Mouse (Mus musculus): ENCODE results near the gene Gm3371. TPM values are rescaled to one million over a fixed set of nuclear protein-coding genes. Genes with fewer than 3 reads are reported as not detected.
"Not testable (repeated sequence)": the region's sequence is repeated elsewhere in the genome, so short reads cannot be mapped to it uniquely, and the experiment has no call there.

The Gm3371 gene
- not detected in 2 replicates for polyA plus RNA-seq (2015; fragmentation: Nextera tagmentation; extraction: Ambion mirVana)

DNA sequence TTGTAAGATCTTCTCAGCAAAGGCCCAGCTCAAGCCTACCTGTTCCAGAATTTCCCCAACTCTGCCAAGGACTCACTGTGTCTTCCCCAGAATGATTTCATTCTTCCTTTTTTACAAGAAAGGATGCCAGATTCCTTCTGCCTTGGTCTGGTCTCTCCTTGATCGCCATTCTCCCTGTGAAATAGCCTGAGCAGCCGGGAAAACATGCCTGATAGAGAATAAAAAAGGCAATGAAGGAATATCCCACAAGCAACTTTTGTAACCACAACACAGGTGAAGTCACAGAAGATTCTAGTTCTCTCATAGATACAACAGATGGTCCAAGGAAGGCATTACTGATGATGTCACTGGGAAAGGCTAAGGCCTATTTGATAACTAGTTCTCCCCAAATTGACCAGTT, at the start of gene Gm3371:
Gene Gm3371 (minus strand): TSS at position 101 of the 400 bp plus-strand sequence.
- not testable (repeated sequence) for H3K4me1 ChIP-seq (replicated peaks); H3K4me3 ChIP-seq; H3K9ac ChIP-seq; H3K9me3 ChIP-seq; H3K27ac ChIP-seq; H3K36me3 ChIP-seq; ATAC-seq (ENCODE audit: low FRiP score); H3K4me2 ChIP-seq; H3K27me3 ChIP-seq
- no CpG with 5 or more reads among the region's 2 CpGs for WGBS

- H3K27ac ChIP-seq; H3K4me3 ChIP-seq; H3K9me3 ChIP-seq; H3K4me1 ChIP-seq (replicated peaks); H3K27me3 ChIP-seq; H3K4me2 ChIP-seq; H3K9ac ChIP-seq; ATAC-seq (ENCODE audit: low FRiP score); H3K36me3 ChIP-seq: not testable (repeated sequence)
- WGBS = 89% methylated on average over 3 of the region's 3 CpGs
Observed at GRCm38 (mm10) chr14:44433335-44433734, 22.8 kb upstream of the Gm3371 start, which contains the start of gene Gm8232. TSS of gene Gm8232 (plus strand) at chr14:44433635.

DNA sequence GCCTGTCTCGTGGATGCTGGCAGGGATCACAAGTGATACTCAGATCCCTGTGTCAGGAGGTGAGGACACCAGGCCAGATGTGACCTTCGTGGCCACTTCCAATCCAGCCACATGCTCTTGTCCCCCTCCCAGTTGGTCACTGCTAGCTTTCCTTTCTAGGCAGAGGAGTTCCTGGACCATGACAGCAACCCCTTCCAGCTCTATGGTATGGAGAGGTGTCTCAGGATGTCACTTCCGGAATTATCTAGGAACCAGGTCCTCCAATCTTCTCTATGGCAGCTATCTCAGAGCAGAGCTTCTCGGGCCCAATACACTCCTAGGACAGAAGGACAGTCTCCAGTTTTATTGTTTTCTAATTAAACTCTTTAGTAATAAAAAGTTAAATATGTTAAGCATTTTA, 26.3 kb downstream of the Gm3371 start:
- H3K27me3 ChIP-seq; H3K4me3 ChIP-seq; H3K4me1 ChIP-seq (replicated peaks); H3K9ac ChIP-seq; H3K9me3 ChIP-seq; ATAC-seq (ENCODE audit: low FRiP score); H3K4me2 ChIP-seq; H3K36me3 ChIP-seq; H3K27ac ChIP-seq: not testable (repeated sequence)
- 83% methylated on average over 4 of the region's 4 CpGs for WGBS

DNA sequence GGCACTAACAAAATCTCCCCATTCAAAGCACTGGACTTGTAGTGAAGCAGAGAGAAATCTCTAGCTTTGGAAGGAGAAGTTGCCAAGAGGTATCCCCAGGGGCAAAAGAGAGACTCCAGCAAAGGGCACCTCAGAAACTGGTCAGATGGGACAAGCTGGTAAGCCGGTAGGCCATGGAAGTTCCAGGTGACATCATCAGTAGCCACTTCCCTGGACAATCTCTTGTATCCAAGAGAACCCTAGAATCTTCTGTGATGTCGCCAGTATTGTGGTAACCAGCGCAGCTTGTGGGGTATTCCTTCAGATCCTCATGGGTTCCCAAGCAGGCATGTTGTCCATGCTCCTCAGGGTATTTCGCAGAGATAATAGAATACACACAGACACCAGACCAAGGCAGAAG, 45.4 kb downstream of the Gm3371 start, which contains the start of gene Gm8229:
Gene Gm8229 (plus strand): TSS at position 301 of the 400 bp plus-strand sequence.
- not testable (repeated sequence) for H3K4me1 ChIP-seq (replicated peaks); H3K9me3 ChIP-seq; H3K4me2 ChIP-seq; H3K9ac ChIP-seq; H3K36me3 ChIP-seq; ATAC-seq (ENCODE audit: low FRiP score); H3K4me3 ChIP-seq; H3K27ac ChIP-seq; H3K27me3 ChIP-seq
- WGBS = 97% methylated on average over 4 of the region's 4 CpGs

GRCm38 (mm10) chr14:44362301-44362700, 48.2 kb downstream of the Gm3371 start:
- H3K27me3 ChIP-seq; H3K4me2 ChIP-seq; H3K9ac ChIP-seq; H3K9me3 ChIP-seq; H3K4me1 ChIP-seq (replicated peaks); H3K27ac ChIP-seq; H3K4me3 ChIP-seq; ATAC-seq (ENCODE audit: low FRiP score); H3K36me3 ChIP-seq: not testable (repeated sequence)

DNA sequence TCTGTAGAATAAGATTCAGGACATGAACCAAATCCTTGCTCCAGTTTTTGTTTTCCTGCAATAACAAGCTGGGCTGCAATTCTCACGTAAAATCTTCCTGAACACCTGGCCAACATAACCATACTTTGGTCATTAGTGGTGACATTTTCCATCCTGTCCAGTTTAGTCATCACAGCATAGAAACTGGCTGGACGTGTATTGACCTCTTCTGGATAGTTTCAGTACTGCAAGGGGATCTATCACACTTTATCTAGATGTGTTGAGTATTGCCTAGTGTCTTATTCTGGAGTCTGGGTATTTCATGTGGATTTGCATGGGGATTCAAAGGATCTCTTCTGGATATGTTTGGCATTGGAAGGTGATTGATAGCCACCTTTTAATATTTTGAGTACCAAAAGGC, 49.1 kb downstream of the Gm3371 start:
- H3K36me3 ChIP-seq; H3K27ac ChIP-seq; H3K27me3 ChIP-seq; H3K4me1 ChIP-seq (replicated peaks); H3K4me3 ChIP-seq; ATAC-seq (ENCODE audit: low FRiP score); H3K4me2 ChIP-seq; H3K9me3 ChIP-seq; H3K9ac ChIP-seq: not testable (repeated sequence)
- WGBS = 47% methylated on average over 2 of the region's 2 CpGs

Other genes starting within 250 kb of the Gm3371 start
- not detected in 2 replicates for gene Gm8212, start 213.0 kb downstream of the Gm3371 start, polyA plus RNA-seq (2015; fragmentation: Nextera tagmentation; extraction: Ambion mirVana)
- not detected in 2 replicates for gene 4930503E14Rik, start 197.4 kb downstream of the Gm3371 start, polyA plus RNA-seq (2015; fragmentation: Nextera tagmentation; extraction: Ambion mirVana)
- gene Gm8220, start 125.1 kb downstream of the Gm3371 start, polyA plus RNA-seq (2015; fragmentation: Nextera tagmentation; extraction: Ambion mirVana) = not detected in 2 replicates
- not detected in 2 replicates for gene Gm5930, start 72.1 kb downstream of the Gm3371 start, polyA plus RNA-seq (2015; fragmentation: Nextera tagmentation; extraction: Ambion mirVana)
- 0.14 TPM in 1 of 2 replicates, not detected in the other for gene Gm8229, start 45.3 kb downstream of the Gm3371 start, polyA plus RNA-seq (2015; fragmentation: Nextera tagmentation; extraction: Ambion mirVana)
- not detected in 2 replicates for gene Gm8232, start 22.9 kb upstream of the Gm3371 start, polyA plus RNA-seq (2015; fragmentation: Nextera tagmentation; extraction: Ambion mirVana)
- 0.30 and 1.1 TPM in 2 replicates for gene BC061237, start 81.8 kb upstream of the Gm3371 start, polyA plus RNA-seq (2015; fragmentation: Nextera tagmentation; extraction: Ambion mirVana)
- not detected in 2 replicates for gene Gm17093, start 107.6 kb upstream of the Gm3371 start, polyA plus RNA-seq (2015; fragmentation: Nextera tagmentation; extraction: Ambion mirVana)
- gene Gm8247, start 172.5 kb upstream of the Gm3371 start, polyA plus RNA-seq (2015; fragmentation: Nextera tagmentation; extraction: Ambion mirVana) = 0.35 and 0.40 TPM in 2 replicates
- not detected in 2 replicates for gene Gm5624, start 217.2 kb upstream of the Gm3371 start, polyA plus RNA-seq (2015; fragmentation: Nextera tagmentation; extraction: Ambion mirVana)